Mouse (Mus musculus): ENCODE data around the gene Relch. TPM values are rescaled to one million over a fixed set of nuclear protein-coding genes. Genes with fewer than 3 reads are reported as not detected.

Relch gene
- 72.9 and 101 TPM in 2 replicates for total RNA-seq (2023)

DNA sequence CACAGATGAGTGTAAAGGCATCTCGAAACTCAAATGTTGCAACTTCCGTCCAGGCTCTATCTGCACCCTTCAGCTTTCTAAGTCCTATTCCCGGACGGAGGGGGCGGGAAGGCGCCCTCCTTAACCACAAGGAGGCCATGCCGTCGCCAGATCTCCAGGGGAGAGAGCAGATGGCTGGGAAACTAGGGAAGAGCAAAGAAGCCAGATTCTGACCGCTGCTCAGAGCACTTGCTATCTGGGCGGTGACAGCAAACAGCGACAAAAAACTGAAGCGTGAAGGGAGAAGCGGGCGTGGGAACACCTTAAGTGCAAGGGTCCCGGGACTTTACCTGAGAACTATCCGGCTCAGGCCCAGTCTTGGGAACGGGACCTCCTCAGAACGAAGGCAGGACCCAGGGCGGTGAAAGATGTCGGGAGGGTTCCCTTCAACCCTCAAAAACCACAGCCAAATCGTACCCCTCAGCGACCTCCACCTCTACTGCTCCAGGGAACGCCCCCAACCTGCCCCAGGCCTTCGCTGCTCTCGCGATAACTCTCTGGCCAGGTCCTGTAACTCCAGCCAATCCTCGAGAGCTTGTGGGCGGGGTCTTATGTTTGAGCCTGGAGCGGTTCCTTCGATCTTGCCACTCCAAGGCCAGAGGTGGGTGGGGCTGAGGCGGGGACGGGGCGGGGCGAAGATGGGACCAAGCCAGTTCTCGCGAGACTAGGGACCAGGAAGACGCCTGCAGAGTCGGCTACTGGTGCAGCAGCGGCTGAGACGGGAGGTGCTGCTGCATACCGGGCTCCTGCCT is at the start of gene Relch, which contains the start of gene Pign:
Relch (plus strand) TSS at position 691 of the 791 bp plus-strand sequence.
Pign (minus strand) TSS at position 507 of the 791 bp plus-strand sequence.

DNA sequence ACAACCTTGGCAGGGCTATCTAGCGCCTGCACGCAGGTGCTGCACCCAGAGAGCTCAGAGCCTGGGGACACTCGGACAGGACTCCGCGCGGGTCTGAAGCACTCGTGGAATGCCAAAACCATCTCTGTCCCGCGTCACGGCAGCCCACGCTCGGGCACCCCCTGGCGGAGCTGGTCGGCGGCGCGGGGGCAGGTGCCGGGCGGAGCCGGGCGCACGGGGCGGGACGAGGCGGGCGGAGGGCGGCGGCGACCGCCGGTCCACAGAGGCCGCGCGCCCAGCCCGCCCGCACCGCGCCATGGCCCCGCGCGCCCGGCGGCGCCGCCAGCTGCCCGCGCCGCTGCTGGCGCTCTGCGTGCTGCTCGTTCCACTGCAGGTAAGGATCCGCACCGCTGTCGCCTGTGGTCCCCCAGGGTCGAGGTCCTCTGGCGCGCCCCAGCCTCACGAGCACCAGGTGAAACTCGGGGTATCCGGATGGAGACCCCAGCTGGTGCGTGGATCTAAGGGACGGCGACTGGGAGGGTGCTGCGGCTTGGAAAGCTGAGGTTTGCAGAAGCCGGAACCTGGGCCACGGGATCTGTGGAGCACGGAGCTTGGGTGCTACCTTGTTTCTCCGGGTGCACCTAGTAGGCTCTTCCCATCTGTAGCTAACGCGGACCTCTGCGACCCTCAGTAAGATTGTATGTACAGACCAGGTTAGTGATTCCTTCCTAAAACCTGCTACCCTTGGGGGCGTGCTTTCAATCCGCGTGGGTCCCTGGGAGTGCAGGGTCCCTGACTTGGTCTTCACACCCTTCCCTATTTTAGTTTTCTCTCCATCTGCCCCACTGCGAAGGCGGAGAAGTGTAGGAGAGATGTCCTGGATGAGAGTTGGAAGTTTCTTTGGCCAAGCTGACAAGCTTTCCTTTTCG is 117.0 kb downstream of the Relch start, which contains the start of gene Tnfrsf11a:
Tnfrsf11a (plus strand) TSS at position 262 of the 908 bp plus-strand sequence.

Other genes starting within 250 kb of the Relch start
- 31.2 and 57.4 TPM in 2 replicates for gene Pign, start 184 bp upstream of the Relch start, total RNA-seq (2023)
- gene Tnfrsf11a, start 116.9 kb downstream of the Relch start, total RNA-seq (2023) = 1.5 and 3.8 TPM in 2 replicates

Measured in neutrophil, adult 65 days (primary cell).